Mouse (Mus musculus) testis, adult 2 months (tissue): Measurements from ENCODE around the gene Cpb2. TPM values are rescaled to one million over a fixed set of nuclear protein-coding genes. Genes with fewer than 3 reads are reported as not detected.

Experiments used
- H3K27ac ChIP-seq: fragments of 200-500 bp; 2 replicates; pipeline ENCODE4 v1.5.1; 2012; ENCODE audit warnings: low read depth, low read length; ENCODE audit not compliant: control insufficient read depth, insufficient read depth
- H3K27me3 ChIP-seq: fragments of 200-500 bp; 2 replicates; pipeline ENCODE4 v1.6.1; 2012; ENCODE audit warnings: mild to moderate bottlenecking, low read length, moderate library complexity; ENCODE audit not compliant: control insufficient read depth, insufficient read depth
- H3K36me3 ChIP-seq: fragments of 200-500 bp; 2 replicates; pipeline ENCODE4 v1.6.1; 2012; ENCODE audit warnings: mild to moderate bottlenecking, low read length; ENCODE audit not compliant: control insufficient read depth, insufficient read depth
- H3K4me1 ChIP-seq: fragments of 200-500 bp; 2 replicates; pipeline ENCODE4 v1.6.1; 2012; ENCODE audit warnings: low read length; ENCODE audit not compliant: control insufficient read depth, insufficient read depth
- H3K4me3 ChIP-seq: fragments of 200-500 bp; 2 replicates; pipeline ENCODE4 v1.5.1; 2012; ENCODE audit warnings: low read depth, mild to moderate bottlenecking, low read length, moderate library complexity, mixed read lengths; ENCODE audit not compliant: control insufficient read depth
- CTCF ChIP-seq: fragments of 200-500 bp; IDR thresholded peaks from 2 replicates; pipeline ENCODE4 v1.5.1; 2012; ENCODE audit warnings: low read depth, mild to moderate bottlenecking, inconsistent platforms, low read length, moderate library complexity; ENCODE audit not compliant: control insufficient read depth, insufficient read depth, insufficient replicate concordance
- POLR2A ChIP-seq: fragments of 200-500 bp; IDR thresholded peaks from 2 replicates; pipeline ENCODE4 v1.6.1; 2012; ENCODE audit warnings: low read depth, mild to moderate bottlenecking, inconsistent platforms, low read length, moderate library complexity; ENCODE audit not compliant: control insufficient read depth
- polyA plus RNA-seq: library from polyadenylated mRNA; depleted of rRNA; stranded (reverse); fragments of >200 nt; gene quantifications from 2 replicates; pipeline ENCODE4 v1.2.3, GENCODE M21; 2012; rRNA removed

Gene Cpb2
- polyA plus RNA-seq, 1 experiment, result not detected

DNA sequence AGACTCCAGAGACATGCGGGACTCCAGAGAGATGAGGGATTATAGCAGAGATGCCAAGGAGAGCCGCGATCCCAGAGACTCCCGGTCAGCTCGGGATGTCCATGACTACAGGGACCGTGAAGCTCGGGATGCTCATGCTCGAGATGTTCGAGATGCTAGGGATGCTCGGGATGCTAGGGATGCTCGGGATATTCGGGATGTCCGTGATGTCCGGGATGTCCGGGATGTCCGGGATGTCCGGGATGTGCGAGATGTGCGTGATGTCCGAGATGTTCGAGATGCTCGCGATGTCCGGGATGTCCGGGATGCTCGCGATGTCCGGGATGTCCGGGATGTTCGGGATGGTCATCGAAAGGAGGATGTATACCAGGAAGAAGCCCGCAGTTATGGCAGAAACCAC lies 81.3 kb downstream of the Cpb2 start:
- no peaks in the 10 kb centered on the region for H3K27me3 ChIP-seq
- no peak overlapping the region for H3K27ac ChIP-seq
- TF ChIP-seq POLR2A (no peak), CTCF (no peak)
- H3K4me3 ChIP-seq, result no peak overlapping the region
- H3K4me1 ChIP-seq, result no peaks in the 10 kb centered on the region; the same call in 1 of the 2 replicates
- peaks cover 2% of the 10 kb centered on the region; the same call in 1 of the 2 replicates for H3K36me3 ChIP-seq

DNA sequence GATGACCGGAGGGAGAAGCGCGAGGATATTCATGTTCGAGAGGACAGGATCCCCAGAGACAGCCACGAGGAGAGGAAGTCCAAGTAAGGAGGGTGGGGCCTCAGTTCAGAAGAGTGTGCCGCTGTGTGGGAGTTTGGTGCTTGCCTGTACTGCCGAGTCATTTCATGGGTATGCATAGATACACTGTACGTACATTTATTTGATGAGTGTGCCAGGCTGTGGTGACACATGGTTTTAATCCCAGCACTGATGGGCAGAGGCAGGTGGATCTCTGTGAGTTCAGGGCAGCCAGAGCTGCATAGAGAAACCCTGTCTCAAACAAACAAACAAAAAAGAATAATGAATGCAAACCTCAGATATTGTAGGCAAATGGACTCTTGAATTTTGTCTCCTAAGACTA lies 86.0 kb downstream of the Cpb2 start:
- no peaks in the 10 kb centered on the region; the same call in 1 of the 2 replicates for H3K4me1 ChIP-seq
- peaks cover 6% of the 10 kb centered on the region for H3K36me3 ChIP-seq
- H3K27ac ChIP-seq, result no peak overlapping the region
- peak overlapping the region; percentile 19; the same call in 1 of the 2 replicates for H3K4me3 ChIP-seq
- TF ChIP-seq CTCF (no peak), POLR2A (no peak)
- no peaks in the 10 kb centered on the region for H3K27me3 ChIP-seq

DNA sequence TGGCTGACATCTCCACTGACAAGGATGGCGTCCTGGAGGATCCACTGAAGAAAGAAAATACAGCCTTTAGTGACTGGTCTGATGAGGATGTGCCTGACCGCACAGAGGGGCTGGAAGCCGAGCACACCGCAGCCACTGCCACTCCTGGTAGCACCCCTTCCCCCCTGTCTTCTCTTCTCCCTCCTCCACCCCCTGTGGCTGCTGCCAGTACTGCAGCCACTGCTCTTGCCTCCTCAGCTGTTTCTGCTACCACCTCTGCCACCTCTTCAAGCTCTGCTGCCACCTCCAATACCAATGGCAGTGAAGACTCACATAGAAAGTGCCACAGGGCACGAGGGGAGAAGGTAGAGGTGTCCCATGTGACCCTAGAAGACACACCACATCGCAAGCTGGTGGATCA lies 88.5 kb downstream of the Cpb2 start:
- 0 out of 2 replicates have a peak, but pooled peaks have one; percentile 33 for TF ChIP-seq CTCF
- TF ChIP-seq POLR2A, result no peak
- H3K27ac ChIP-seq, result no peak overlapping the region
- no peak overlapping the region for H3K4me3 ChIP-seq
- H3K27me3 ChIP-seq, result no peaks in the 10 kb centered on the region
- H3K4me1 ChIP-seq, result no peaks in the 10 kb centered on the region; the same call in 1 of the 2 replicates
- peaks cover 3% of the 10 kb centered on the region; the same call in 1 of the 2 replicates for H3K36me3 ChIP-seq

Other genes starting within 250 kb of the Cpb2 start
- gene Rubcnl, start 226.3 kb upstream of the Cpb2 start, polyA plus RNA-seq, result 1.0 and 1.1 TPM in 2 replicates
- gene Lrrc63, start 111.4 kb upstream of the Cpb2 start, polyA plus RNA-seq, result 36.3 and 42.3 TPM in 2 replicates
- 0.68 and 0.90 TPM in 2 replicates for gene Lcp1, start 111.2 kb upstream of the Cpb2 start, polyA plus RNA-seq
- 4.3 and 5.4 TPM in 2 replicates for gene Zc3h13, start 42.1 kb downstream of the Cpb2 start, polyA plus RNA-seq
- 0.04 TPM in 1 of 2 replicates, not detected in the other for gene Siah3, start 213.7 kb downstream of the Cpb2 start, polyA plus RNA-seq